Mouse (Mus musculus): ENCODE measurements around the gene Borcs6.

DNA sequence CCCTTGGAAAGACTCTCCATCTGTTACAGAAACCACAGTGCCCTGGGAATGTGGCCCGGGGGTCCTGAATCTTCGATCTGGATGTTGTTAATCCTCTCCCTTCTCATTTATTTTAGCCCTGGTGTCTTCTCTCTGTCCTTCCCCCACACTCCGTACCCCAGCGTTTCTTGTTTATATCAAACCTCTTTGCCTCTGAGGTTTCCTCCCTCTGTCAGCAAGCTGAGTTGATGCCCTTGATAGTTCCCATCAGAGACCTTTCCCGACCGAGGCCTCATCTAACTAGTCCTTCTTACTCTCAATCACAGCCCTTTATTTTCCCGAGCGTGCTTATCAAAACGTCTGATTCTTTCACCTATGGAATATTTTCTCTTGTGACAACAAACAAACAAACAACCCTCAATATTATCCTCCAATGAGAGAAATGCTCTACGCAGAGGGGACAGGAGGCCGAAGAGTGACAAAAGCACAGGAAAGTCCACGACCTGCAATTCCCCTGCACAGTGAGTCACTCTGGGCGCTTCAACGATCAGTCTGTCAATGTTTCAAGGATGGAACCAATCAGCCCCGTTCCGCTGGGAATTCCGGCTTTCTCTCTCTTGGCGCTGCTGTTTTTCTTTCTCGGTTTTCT is 674 bp upstream of the Borcs6 start:
- no peak for TF ChIP-seq CTCF (IDR thresholded peaks at IDR 0.05)
- TF ChIP-seq EP300 (IDR thresholded peaks at IDR 0.05) = no peak; the same call in 1 of the 2 replicates

Measured in lung, postnatal 0 days (tissue).